Mouse (Mus musculus) left cerebral cortex, postnatal 25 days (tissue): ENCODE results near the gene Tmem98. TPM values are rescaled to one million over a fixed set of nuclear protein-coding genes. Genes with fewer than 3 reads are reported as not detected.

Source experiments
- DNase-seq, 2 experiments: peaks; one replicate each; pipeline ENCODE4 v3.0.0; 2022; ENCODE audit warnings: low spot score in 2 of 2, mixed read lengths in 1 of 2
- intact Hi-C: fragments of 180-260 bp; cut with DNase I; formaldehyde crosslinking; loops from one replicate; pipeline ENCODE4 v1.15.1; 2025
- total RNA-seq, 2 experiments: library from RNA; stranded (reverse); gene quantifications; 2 replicates each; pipeline ENCODE4 v1.2.3; 2021

Gene Tmem98
- total RNA-seq, 2 experiments from 2014 or later, result 5.8 to 6.7 TPM

DNA sequence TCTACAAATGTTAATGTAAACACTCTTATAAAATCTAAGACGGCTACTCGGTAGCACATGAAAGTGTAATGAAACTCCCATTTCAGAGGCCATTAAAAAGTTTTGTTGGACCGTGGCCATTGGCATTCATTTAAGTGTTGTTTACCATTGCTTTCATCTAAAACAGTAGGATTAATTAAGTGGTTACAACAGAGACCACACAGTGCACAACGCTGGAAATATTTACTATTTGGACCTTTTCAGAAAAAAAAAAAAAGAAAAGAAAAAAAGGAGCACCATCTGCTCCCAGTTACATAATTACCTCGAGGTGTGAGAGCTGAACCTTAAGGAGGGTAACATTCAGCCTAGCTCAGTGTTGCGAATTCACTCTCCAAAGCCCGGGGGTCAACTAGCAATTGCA is 35.5 kb downstream of the Tmem98 start:
- DNase-seq, result no peak
- intact Hi-C loops, result no loop called here

DNA sequence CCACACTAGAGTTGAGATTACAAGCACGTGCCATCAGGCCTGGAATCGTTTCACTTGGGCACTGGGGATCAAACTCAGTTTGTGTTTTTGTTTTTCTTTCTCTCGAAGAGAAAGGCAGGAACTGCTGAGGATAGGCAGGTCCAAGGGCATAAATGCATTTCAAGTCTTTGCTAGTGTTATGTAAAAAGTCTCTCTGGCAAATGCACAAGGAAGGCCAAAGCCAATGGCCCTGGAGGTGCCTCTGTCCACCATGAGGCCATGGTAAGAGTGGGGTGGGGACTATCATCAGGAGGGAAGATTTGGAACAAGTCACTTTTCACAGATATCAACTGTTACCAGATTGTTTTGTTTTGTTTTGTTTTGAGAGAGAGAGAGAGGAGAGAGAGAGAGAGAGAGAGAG is 36.1 kb downstream of the Tmem98 start:
- DNase-seq, result no peak
- intact Hi-C loops, result no loop called here

DNA sequence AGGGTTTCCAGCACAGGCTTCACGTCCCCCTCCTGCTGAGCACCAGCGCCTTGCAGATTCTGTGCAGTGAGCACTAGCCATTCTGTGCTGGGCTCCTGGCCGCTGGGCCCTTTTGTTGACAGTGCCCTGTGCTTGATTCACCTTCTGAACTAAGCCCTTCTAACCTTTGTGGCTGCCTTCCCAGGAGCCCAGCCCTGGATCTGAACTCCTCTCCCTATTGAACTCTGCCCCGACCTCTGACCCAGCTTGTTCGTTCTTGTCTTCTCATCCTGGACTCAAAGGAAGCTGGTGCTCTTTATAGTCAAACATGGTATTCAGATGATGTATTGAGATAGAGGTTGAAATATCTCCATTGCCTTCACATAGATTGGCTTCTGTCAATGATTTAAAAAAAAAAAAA is 38.2 kb downstream of the Tmem98 start:
- DNase-seq, result no peak
- intact Hi-C loops, result no loop called here

DNA sequence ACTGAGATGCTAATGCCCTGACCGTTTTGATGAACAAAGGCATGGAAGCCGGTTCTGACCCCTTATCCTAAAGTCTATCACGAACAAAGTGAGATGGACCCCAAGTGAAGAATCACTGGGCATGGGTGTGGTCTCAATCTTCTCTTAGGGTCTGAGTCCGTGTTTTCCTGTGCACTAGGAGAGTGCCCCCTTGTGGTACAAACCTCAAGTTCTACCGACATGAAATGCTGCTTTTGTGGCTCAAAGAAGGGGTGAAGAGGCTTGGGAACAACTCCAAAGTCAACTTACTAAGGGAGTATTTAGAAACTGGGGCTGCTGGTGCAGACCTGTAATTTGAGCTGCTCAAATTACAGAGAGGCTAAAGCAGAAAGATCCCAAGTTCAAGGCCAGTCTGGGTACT is 41.9 kb downstream of the Tmem98 start:
- intact Hi-C loops, result no loop called here
- no peak for DNase-seq

DNA sequence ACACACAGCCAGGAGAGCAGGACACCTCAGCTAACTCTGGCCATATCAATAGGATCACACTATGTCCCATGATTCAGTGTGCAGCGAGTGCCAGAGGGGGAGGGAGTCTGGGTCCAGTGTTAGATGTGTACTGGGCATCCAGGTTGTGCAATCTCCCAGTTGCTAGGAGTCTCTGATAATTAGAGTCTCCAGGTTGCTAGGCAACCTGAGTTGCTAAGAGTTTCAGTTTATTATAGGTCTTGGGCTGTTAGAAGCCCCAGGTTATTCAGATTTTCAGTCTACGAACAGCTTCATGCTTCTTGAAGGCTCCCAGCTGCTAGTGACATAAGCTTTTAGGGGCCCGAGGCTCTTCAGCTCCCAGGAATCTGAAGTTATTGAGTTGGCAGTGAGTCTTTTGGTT is 43.0 kb downstream of the Tmem98 start:
- peak in 1 of 2 experiments; percentile 17 for DNase-seq
- intact Hi-C loops, result no loop called here

DNA sequence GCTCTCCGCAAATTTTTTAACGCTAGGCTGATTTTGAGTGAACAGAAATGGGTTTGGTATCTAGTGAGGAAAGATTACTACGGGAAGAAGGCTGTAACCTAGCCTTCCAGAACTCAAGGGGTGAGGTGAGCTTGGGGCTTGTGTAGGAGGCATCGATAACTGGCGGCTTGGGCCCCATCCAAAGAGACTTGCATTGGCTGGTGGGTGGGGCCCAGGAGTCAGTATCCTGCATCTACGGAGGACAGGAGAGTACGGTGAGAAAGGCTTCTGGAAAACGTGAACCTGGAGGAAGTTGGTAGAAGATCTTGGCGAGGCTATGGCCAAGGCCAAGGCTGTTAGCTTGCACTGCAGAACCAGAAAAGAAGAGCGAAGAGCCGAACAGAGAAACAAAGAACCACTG is 44.5 kb downstream of the Tmem98 start:
- DNase-seq, result no peak
- intact Hi-C loops, result no loop called here

DNA sequence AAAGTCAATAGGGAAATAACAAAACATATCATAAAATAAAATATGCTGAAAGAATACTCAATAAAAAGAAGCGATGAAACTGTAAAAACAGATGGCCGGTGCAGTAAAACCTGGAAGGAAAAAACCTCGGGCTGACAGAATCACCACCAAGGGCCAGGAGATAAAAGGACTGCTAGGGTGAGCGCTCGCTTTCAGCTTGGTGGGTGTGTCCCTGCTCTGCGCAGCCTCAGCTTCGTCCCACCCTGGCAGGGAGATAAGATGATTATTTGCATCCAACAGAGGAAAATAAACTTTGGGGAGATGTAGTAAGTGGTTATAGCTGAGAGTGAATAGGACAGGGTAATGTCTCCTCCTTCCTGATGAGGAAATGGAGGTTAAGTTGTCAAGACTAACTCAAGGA is 44.9 kb downstream of the Tmem98 start:
- DNase-seq, result no peak
- intact Hi-C loops, result no loop called here

DNA sequence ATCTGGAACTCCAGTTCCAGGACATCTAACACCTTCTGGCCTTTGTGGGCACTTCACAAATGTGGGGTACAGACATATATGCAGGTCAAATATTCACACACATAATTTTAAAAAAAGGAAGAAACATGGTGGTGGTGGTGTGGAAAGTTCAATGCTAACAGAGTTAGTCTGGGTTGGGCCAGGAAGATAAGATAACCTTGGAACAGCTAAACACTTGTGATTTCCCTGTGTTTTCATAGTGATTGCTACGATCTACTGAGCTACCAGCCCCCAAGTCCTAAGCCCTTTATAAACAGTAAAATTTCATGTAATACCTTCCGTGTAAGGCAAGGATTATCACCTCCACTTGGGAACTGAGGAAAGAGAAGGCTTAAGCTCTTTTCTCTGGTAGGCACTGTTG is 46.9 kb downstream of the Tmem98 start:
- no peak for DNase-seq
- intact Hi-C loops, result no loop called here

DNA sequence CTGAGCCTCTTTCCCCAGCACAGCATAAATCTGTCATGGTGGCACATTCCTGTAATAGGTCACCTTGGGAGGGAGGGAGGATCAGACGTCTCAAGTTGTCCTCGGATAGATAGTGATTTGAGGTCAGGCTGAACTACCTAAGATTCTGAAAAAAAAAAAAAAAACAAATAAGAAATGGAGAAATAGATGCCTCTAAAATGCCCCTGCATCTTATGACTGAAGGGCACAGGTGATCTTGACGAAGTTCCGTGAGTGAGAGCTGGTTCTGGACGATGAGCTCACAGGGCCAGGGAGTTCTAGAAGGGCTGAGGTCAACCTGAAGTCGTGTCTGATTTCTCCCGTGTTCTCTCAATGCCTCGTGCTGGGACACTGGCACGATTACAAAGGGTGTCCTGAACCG is 48.1 kb downstream of the Tmem98 start, which contains the start of gene Spaca3:
Gene Spaca3 (plus strand): TSS at position 301 of the 400 bp plus-strand sequence.
- no peak for DNase-seq
- intact Hi-C loops, result no loop called here

DNA sequence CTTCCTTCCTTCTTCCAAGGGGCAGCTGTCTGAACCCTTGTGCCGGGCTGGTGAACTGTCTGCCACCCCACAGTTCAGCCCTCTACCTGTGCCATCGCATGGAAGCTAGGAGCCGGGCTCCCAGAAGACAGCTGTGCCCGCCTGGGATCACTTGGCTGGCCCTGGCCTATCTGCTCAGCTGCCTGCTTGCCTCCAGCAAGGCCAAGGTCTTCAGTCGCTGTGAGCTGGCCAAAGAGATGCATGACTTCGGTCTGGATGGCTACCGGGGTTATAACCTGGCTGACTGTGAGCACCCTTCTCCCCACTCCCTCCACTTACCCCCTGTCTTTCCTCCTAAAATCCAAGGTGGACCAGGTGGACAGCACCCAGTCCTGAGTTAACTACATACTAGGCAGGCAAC is 53.0 kb downstream of the Tmem98 start:
- intact Hi-C loops, result no loop called here
- no peak for DNase-seq

DNA sequence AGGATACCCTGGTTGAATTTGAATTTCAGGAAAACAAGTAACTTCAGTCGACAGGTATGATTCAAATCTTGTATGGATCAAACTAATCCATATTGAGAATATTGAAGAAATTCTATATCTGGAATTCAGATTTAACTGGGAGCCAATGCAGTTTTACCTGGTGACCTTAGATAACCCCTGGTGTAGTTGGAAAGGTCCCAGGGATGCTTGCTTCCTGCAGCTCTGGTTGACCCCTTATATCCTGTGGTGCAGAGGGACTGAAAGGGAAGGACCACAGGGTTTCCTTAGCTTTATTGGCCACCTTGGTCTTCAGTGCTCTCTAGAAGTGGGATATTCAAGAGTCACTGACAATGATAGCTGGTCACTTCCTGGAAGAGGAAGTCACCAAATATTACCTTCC is 58.1 kb downstream of the Tmem98 start:
- DNase-seq, result no peak
- intact Hi-C loops, result no loop called here

Other genes with a start within 250 kb of the Tmem98 start
- 1 to 10 TPM; 4.7 to 6.5 TPM for gene Myo1d, start 30.1 kb upstream of the Tmem98 start, total RNA-seq
- gene Spaca3, start 48.2 kb downstream of the Tmem98 start, total RNA-seq, result not detected